Mouse (Mus musculus) spleen, adult 2 months (tissue): ENCODE data around the gene Rad9b.

ENCODE experiments used
- CTCF ChIP-seq: fragments of 200-500 bp; IDR thresholded peaks from 2 replicates; pipeline ENCODE4 v1.5.1; 2011; ENCODE audit warnings: mild to moderate bottlenecking, inconsistent platforms; ENCODE audit not compliant: insufficient read depth, insufficient read length, insufficient replicate concordance; ENCODE audit errors: extremely low read depth
- POLR2A ChIP-seq: fragments of 200-500 bp; IDR thresholded peaks from 2 replicates; pipeline ENCODE4 v1.6.1; 2011; ENCODE audit warnings: low read depth, low read length, inconsistent platforms

- TF ChIP-seq POLR2A (no peak), CTCF (no peak)
Measured at GRCm38 (mm10) chr5:122377101-122377833, 23.2 kb upstream of the Rad9b start.
